Mouse (Mus musculus) hindbrain, embryonic 13.5 days (tissue): ENCODE measurements around the gene Sfswap. TPM values are rescaled to one million over a fixed set of nuclear protein-coding genes. Genes with fewer than 3 reads are reported as not detected.

Experiments used
- ATAC-seq: fragments of 200-750 bp; cut with Nextera tagmentation; 2 replicates; pipeline ENCODE4 v1.8.0; 2017; ENCODE audit warnings: moderate TSS enrichment; ENCODE audit not compliant: low FRiP score
- H3K27ac ChIP-seq: fragments of 300-500 bp; sonication (generic); 2 replicates; pipeline ENCODE4 v1.5.1; 2015; ENCODE audit warnings: inconsistent platforms, mild to moderate bottlenecking, moderate library complexity
- H3K27me3 ChIP-seq: fragments of 300-500 bp; sonication (generic); 2 replicates; pipeline ENCODE4 v1.6.1; 2015; ENCODE audit warnings: mild to moderate bottlenecking, inconsistent platforms
- H3K36me3 ChIP-seq: fragments of 300-500 bp; sonication (generic); 2 replicates; pipeline ENCODE4 v1.6.1; 2015; ENCODE audit warnings: mild to moderate bottlenecking, inconsistent platforms
- H3K4me1 ChIP-seq: fragments of 300-500 bp; sonication (generic); replicated peaks from 2 replicates; pipeline ENCODE4 v1.6.1; 2015; ENCODE audit warnings: inconsistent platforms
- H3K4me2 ChIP-seq: fragments of 300-500 bp; sonication (generic); 2 replicates; pipeline ENCODE4 v1.6.1; 2015; ENCODE audit warnings: inconsistent platforms, mild to moderate bottlenecking, moderate library complexity
- H3K4me3 ChIP-seq: fragments of 300-500 bp; sonication (generic); 2 replicates; pipeline ENCODE4 v1.5.1; 2015; ENCODE audit warnings: mild to moderate bottlenecking, inconsistent platforms
- H3K9ac ChIP-seq: fragments of 300-500 bp; sonication (generic); 2 replicates; pipeline ENCODE4 v1.6.1; 2015; ENCODE audit warnings: mild to moderate bottlenecking, inconsistent platforms
- H3K9me3 ChIP-seq: fragments of 300-500 bp; sonication (generic); 2 replicates; pipeline ENCODE4 v1.6.1; 2016; ENCODE audit warnings: inconsistent platforms
- WGBS: fragments of 180-500 bp; shearing (Covaris S2); methylation state at CpG from one replicate; pipeline ENCODE4 v1.1.7; 2015; 5-methylcytosine and 5-hydroxymethylcytosine counted together
- polyA plus RNA-seq: library from polyadenylated mRNA; unstranded; fragments of >200 nt; fragmentation: Nextera tagmentation; extraction: Ambion mirVana; gene quantifications from 2 replicates; pipeline ENCODE4 v1.2.1, GENCODE M21; 2015

Gene Sfswap
- polyA plus RNA-seq, 1 experiment from 2014 or later, result 56.5 TPM

DNA sequence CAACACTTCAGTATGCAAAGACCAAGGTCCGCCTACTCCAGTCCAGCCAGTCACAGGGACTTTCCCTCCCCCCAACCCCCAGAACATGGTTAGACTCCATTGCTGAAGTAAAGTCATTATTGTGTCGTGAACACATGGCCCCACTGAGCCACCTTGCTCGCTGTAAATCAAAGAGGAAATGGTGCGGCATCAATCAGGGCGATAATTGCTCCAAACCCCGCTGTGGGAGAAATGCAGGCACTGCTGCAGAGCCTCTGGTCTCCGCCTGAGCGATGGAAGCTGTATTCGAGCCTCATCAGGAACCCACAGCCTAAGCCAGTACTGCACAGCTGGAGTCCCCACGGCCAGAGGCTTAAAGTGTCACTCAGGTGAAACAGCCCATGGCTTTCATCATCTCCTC, 11.1 kb upstream of the Sfswap start:
- H3K36me3 ChIP-seq, result no peaks in the 10 kb centered on the region
- no peak overlapping the region for H3K9ac ChIP-seq
- H3K9me3 ChIP-seq, result no peaks in the 10 kb centered on the region
- 40% methylated on average over 10 of the region's 10 CpGs for WGBS
- peak; percentile 39; the same call in 1 of the 2 replicates for ATAC-seq
- 0 out of 2 replicates have a peak, but pooled peaks cover 7% of the 10 kb centered on the region for H3K4me1 ChIP-seq
- H3K4me3 ChIP-seq, result no peak overlapping the region
- H3K27me3 ChIP-seq, result 0 out of 2 replicates have a peak, but pooled peaks cover 4% of the 10 kb centered on the region
- no peak overlapping the region for H3K27ac ChIP-seq
- H3K4me2 ChIP-seq, result no peak overlapping the region

DNA sequence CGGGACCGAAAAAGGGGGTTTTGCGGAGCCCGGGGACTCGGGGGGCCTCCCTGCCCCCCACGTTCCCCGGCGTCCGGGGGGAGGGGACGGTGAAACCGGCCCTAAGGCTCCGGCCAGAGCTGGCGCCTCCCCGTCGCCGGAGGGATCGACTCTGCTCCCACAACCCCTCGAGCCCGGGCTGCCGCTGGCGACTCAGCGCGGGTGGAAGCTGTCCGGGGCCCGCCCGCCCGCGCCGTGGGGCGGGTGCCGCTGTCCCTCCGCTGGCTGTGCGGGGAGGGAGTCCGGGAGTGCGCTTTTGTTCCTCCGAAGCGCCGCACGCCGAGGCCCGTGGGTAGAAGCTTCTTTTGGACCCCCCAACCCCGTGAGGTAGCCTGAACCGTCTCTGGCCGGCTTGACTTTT, 650 bp downstream of the Sfswap start:
- 1% methylated on average over 44 of the region's 44 CpGs for WGBS
- no peak; the same call in none of the 2 replicates for ATAC-seq
- peak overlapping the region; percentile 99 for H3K4me2 ChIP-seq
- peaks cover 22% of the 10 kb centered on the region for H3K4me1 ChIP-seq
- H3K27me3 ChIP-seq, result peaks cover 19% of the 10 kb centered on the region
- peak overlapping the region; percentile 100 for H3K4me3 ChIP-seq
- H3K27ac ChIP-seq, result peak overlapping the region; percentile 85; the same call in 1 of the 2 replicates
- H3K36me3 ChIP-seq, result peaks cover 27% of the 10 kb centered on the region
- peak overlapping the region; percentile 98 for H3K9ac ChIP-seq
- no peaks in the 10 kb centered on the region for H3K9me3 ChIP-seq

GRCm38 (mm10) chr5:129506886-129507285, 5.9 kb downstream of the Sfswap start:
- Histone ChIP-seq H3K9me3 (no peaks in the 10 kb centered on the region), H3K27me3 (no peaks in the 10 kb centered on the region), H3K36me3 (peaks cover 72% of the 10 kb centered on the region), H3K4me1 (peaks cover 16% of the 10 kb centered on the region), H3K27ac (no peak overlapping the region), H3K4me2 (no peak overlapping the region), H3K9ac (no peak overlapping the region), H3K4me3 (no peak overlapping the region)
- 97% methylated on average over 4 of the region's 4 CpGs for WGBS
- ATAC-seq, result no peak

GRCm38 (mm10) chr5:129518180-129518579, 17.2 kb downstream of the Sfswap start:
- WGBS, result 95% methylated on average over 4 of the region's 4 CpGs
- no peaks in the 10 kb centered on the region for H3K9me3 ChIP-seq
- ATAC-seq, result no peak

GRCm38 (mm10) chr5:129518786-129519185, 17.8 kb downstream of the Sfswap start:
- peaks cover 85% of the 10 kb centered on the region for H3K36me3 ChIP-seq
- WGBS, result 90% methylated on average over 1 of the region's 1 CpGs

More at GRCm38 (mm10) chr5:129518180-129518579, 17.2 kb downstream of the Sfswap start:
- Histone ChIP-seq H3K9ac (no peak overlapping the region), H3K4me3 (no peak overlapping the region), H3K4me2 (no peak overlapping the region), H3K36me3 (peaks cover 85% of the 10 kb centered on the region), H3K4me1 (0 out of 2 replicates have a peak, but pooled peaks cover 2% of the 10 kb centered on the region), H3K27me3 (no peaks in the 10 kb centered on the region), H3K27ac (no peak overlapping the region)

GRCm38 (mm10) chr5:129519591-129519990, 18.6 kb downstream of the Sfswap start:
- peaks cover 85% of the 10 kb centered on the region for H3K36me3 ChIP-seq
- 0 out of 2 replicates have a peak, but pooled peaks cover 2% of the 10 kb centered on the region for H3K4me1 ChIP-seq
- no peak overlapping the region for H3K4me3 ChIP-seq
- no peak overlapping the region for H3K9ac ChIP-seq
- H3K9me3 ChIP-seq, result no peaks in the 10 kb centered on the region
- H3K27ac ChIP-seq, result no peak overlapping the region
- no peaks in the 10 kb centered on the region for H3K27me3 ChIP-seq
- ATAC-seq, result no peak
- H3K4me2 ChIP-seq, result no peak overlapping the region
- 90% methylated on average over 2 of the region's 2 CpGs for WGBS

More at GRCm38 (mm10) chr5:129518786-129519185, 17.8 kb downstream of the Sfswap start:
- H3K27ac ChIP-seq, result no peak overlapping the region
- H3K27me3 ChIP-seq, result no peaks in the 10 kb centered on the region
- ATAC-seq, result no peak
- no peak overlapping the region for H3K4me2 ChIP-seq
- no peak overlapping the region for H3K9ac ChIP-seq
- no peaks in the 10 kb centered on the region for H3K9me3 ChIP-seq
- 0 out of 2 replicates have a peak, but pooled peaks cover 2% of the 10 kb centered on the region for H3K4me1 ChIP-seq
- no peak overlapping the region for H3K4me3 ChIP-seq

DNA sequence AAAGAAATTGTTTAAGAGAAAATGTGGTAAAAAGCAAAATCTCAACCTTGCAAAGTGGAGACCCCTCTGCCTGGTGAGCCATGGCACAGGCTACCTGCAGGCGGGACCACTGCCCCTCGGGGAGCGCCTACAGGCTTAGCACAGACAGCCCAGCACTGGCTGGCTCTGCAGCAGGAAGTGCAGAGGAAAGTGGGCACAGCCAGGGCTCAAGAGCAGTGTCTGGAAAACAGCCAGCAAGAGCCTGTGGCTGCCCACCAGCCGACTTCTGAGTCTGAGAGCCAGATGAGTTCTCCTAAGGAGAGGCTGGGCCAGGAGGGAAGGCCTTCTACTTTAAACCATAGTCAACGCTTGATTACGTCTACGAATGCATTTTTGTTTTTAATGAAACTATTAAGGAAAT, 20.5 kb downstream of the Sfswap start:
- H3K36me3 ChIP-seq, result peaks cover 82% of the 10 kb centered on the region

GRCm38 (mm10) chr5:129521913-129522312, 20.9 kb downstream of the Sfswap start:
- WGBS, result 93% methylated on average over 3 of the region's 3 CpGs
- peaks cover 82% of the 10 kb centered on the region for H3K36me3 ChIP-seq

More for the DNA sequence above, 20.5 kb downstream of the Sfswap start:
- Histone ChIP-seq H3K4me2 (no peak overlapping the region), H3K27ac (no peak overlapping the region), H3K9me3 (no peaks in the 10 kb centered on the region), H3K4me3 (no peak overlapping the region), H3K4me1 (0 out of 2 replicates have a peak, but pooled peaks cover 2% of the 10 kb centered on the region), H3K9ac (no peak overlapping the region), H3K27me3 (no peaks in the 10 kb centered on the region)
- 89% methylated on average over 7 of the region's 7 CpGs for WGBS
- no peak for ATAC-seq

GRCm38 (mm10) chr5:129523166-129523565, 22.1 kb downstream of the Sfswap start:
- 0 out of 2 replicates have a peak, but pooled peaks cover 2% of the 10 kb centered on the region for H3K4me1 ChIP-seq
- H3K4me2 ChIP-seq, result no peak overlapping the region
- no peak overlapping the region for H3K27ac ChIP-seq
- H3K4me3 ChIP-seq, result no peak overlapping the region
- H3K36me3 ChIP-seq, result peaks cover 82% of the 10 kb centered on the region
- no peaks in the 10 kb centered on the region for H3K27me3 ChIP-seq
- H3K9me3 ChIP-seq, result no peaks in the 10 kb centered on the region
- WGBS, result 88% methylated on average over 3 of the region's 3 CpGs
- no peak overlapping the region for H3K9ac ChIP-seq
- ATAC-seq, result no peak

More at GRCm38 (mm10) chr5:129521913-129522312, 20.9 kb downstream of the Sfswap start:
- H3K4me1 ChIP-seq, result 0 out of 2 replicates have a peak, but pooled peaks cover 2% of the 10 kb centered on the region
- no peak for ATAC-seq
- H3K27me3 ChIP-seq, result no peaks in the 10 kb centered on the region
- H3K27ac ChIP-seq, result no peak overlapping the region
- H3K9me3 ChIP-seq, result no peaks in the 10 kb centered on the region
- no peak overlapping the region for H3K4me2 ChIP-seq
- H3K4me3 ChIP-seq, result no peak overlapping the region
- no peak overlapping the region for H3K9ac ChIP-seq

- no peak for ATAC-seq
- Histone ChIP-seq H3K36me3 (peaks cover 79% of the 10 kb centered on the region), H3K4me2 (no peak overlapping the region), H3K9me3 (no peaks in the 10 kb centered on the region), H3K4me3 (no peak overlapping the region), H3K27ac (no peak overlapping the region), H3K4me1 (0 out of 2 replicates have a peak, but pooled peaks cover 2% of the 10 kb centered on the region), H3K27me3 (no peaks in the 10 kb centered on the region), H3K9ac (no peak overlapping the region)
- 94% methylated on average over 5 of the region's 5 CpGs for WGBS
Observed at GRCm38 (mm10) chr5:129524751-129525150, 23.7 kb downstream of the Sfswap start.

- Histone ChIP-seq H3K27me3 (no peaks in the 10 kb centered on the region), H3K36me3 (peaks cover 79% of the 10 kb centered on the region), H3K9ac (no peak overlapping the region), H3K4me2 (no peak overlapping the region), H3K27ac (no peak overlapping the region), H3K4me3 (no peak overlapping the region), H3K4me1 (no peaks in the 10 kb centered on the region), H3K9me3 (no peaks in the 10 kb centered on the region)
- no peak for ATAC-seq
- 95% methylated on average over 5 of the region's 5 CpGs for WGBS
Observed at GRCm38 (mm10) chr5:129527162-129527561, 26.1 kb downstream of the Sfswap start.

DNA sequence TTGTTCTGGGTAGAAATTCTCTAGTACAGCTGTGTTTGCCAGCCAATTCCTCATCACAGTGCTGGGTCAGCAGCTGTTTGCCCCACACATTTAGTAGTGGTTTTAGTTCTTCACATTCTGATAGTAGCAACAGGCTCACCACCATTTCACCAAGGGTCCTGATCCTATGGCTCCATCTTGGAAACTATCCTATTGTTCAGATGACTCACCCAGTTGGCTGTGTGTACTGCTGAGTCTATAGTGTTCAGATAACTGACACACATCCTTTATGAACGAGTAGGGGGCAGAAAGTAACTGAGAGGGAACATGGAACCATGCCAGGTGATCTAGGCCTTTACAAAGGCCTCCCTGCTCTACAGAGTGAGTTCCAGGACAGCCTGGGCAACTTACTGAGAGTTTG, 28.6 kb downstream of the Sfswap start:
- H3K4me2 ChIP-seq, result no peak overlapping the region
- no peak overlapping the region for H3K9ac ChIP-seq
- H3K27ac ChIP-seq, result no peak overlapping the region
- ATAC-seq, result no peak
- peaks cover 72% of the 10 kb centered on the region for H3K36me3 ChIP-seq
- no peaks in the 10 kb centered on the region for H3K4me1 ChIP-seq
- WGBS, result 67% methylated on average over 1 of the region's 1 CpGs
- H3K9me3 ChIP-seq, result no peaks in the 10 kb centered on the region
- H3K4me3 ChIP-seq, result no peak overlapping the region
- H3K27me3 ChIP-seq, result no peaks in the 10 kb centered on the region

DNA sequence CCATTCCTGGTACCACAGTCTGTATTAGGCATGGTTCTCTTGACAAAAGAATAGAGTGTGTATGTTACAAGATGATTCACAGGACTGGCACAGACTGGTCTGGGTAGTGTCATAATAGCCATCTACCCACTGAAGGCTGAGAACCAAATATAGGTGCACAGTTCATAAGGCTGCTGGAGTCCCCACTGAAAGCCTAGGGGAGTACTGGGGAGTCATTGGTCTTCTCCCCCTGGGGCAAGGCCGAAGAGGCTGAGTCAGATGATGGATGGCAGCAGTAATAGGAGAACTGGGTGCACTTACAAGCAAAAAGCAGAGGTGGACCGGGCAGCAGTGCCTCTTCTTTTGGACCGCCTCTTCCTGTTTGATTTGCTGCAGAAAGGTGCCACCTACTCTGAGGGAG, 32.7 kb downstream of the Sfswap start:
- WGBS, result 86% methylated on average over 3 of the region's 3 CpGs

More for the DNA sequence above, 32.7 kb downstream of the Sfswap start:
- no peaks in the 10 kb centered on the region for H3K9me3 ChIP-seq
- H3K4me2 ChIP-seq, result no peak overlapping the region
- H3K27ac ChIP-seq, result no peak overlapping the region
- H3K4me3 ChIP-seq, result no peak overlapping the region
- no peaks in the 10 kb centered on the region for H3K4me1 ChIP-seq
- H3K9ac ChIP-seq, result no peak overlapping the region
- no peak for ATAC-seq
- H3K27me3 ChIP-seq, result no peaks in the 10 kb centered on the region
- peaks cover 48% of the 10 kb centered on the region for H3K36me3 ChIP-seq
